Mouse (Mus musculus): ENCODE measurements around the gene Hip1. TPM values are rescaled to one million over a fixed set of nuclear protein-coding genes. Genes with fewer than 3 reads are reported as not detected.
A peak's percentile ranks its signal among the peaks of the same experiment; 100 is the strongest.
"Not testable (repeated sequence)": the region's sequence is repeated elsewhere in the genome, so short reads cannot be mapped to it uniquely, and the experiment has no call there.

The Hip1 gene
- polyA plus RNA-seq, 1 experiment = 18.3 TPM

DNA sequence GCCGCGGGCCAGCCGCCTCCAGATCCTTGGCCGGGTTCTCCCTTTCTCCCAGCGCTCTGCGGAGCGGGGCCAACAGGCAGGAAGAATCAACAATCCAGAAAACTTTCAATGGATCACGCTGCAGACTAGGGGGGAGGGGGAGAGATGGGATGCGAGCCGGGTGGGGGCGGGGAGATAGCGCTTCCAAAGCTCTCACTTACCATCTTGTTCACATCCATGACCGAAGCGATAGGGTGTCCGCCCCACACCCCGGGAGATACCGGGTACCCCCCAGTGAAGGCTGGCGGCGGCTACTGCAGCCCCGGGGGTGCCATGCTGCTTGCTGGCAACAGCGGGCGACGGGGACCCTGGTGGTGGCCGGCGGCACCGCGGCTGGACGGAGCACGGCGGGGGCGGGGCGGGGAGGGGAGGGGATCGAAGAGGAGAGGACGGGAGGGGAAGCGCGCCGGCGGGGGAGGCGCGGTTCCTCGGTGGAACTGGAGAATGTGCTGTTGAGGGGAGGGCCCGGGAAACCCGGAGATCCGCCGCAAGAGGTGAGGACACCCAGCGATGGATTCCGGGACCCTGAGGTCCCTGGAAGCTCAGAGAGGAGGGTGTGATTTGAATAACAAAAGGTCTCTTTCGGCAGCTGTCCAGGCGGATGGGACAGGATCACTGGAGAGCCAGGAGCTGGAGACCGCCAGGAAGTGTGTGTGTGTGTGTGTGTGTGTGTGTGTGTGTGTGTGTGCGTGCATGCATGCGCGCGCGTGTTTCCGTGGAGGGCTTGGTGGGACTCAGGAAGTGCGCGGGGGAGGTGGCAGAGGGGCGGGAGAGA is 55.8 kb downstream of the Hip1 start:
- Histone ChIP-seq H3K4me3 (ENCODE audit: extremely low read depth, insufficient read depth, insufficient read length) (peak overlapping the region; percentile 68), H3K36me3 (ENCODE audit: control insufficient read depth, insufficient read depth, low read length) (no peaks in the 10 kb centered on the region), H3K4me1 (ENCODE audit: control insufficient read depth, insufficient read depth, insufficient read length) (peaks cover 2% of the 10 kb centered on the region; the same call in 1 of the 2 replicates), H3K27ac (ENCODE audit: insufficient read depth, low read length) (peak overlapping the region; percentile 48; the same call in 1 of the 2 replicates), H3K27me3 (ENCODE audit: control insufficient read depth, insufficient read depth, low read length) (peaks cover 7% of the 10 kb centered on the region; the same call in 1 of the 2 replicates)
- peak in 1 of 2 experiments; percentile 66 for DNase-seq (ENCODE audit: low read depth in 1 of 2, low spot score in 2 of 2)
- TF ChIP-seq CTCF (IDR thresholded peaks at IDR 0.05; ENCODE audit: extremely low read depth, insufficient read depth, insufficient read length, insufficient replicate concordance) (peak; percentile 22; the same call in 1 of the 2 replicates), POLR2A (IDR thresholded peaks at IDR 0.05; ENCODE audit: low read depth, low read length) (no peak)
- 3% methylated on average over 43 of the region's 59 CpGs for WGBS

DNA sequence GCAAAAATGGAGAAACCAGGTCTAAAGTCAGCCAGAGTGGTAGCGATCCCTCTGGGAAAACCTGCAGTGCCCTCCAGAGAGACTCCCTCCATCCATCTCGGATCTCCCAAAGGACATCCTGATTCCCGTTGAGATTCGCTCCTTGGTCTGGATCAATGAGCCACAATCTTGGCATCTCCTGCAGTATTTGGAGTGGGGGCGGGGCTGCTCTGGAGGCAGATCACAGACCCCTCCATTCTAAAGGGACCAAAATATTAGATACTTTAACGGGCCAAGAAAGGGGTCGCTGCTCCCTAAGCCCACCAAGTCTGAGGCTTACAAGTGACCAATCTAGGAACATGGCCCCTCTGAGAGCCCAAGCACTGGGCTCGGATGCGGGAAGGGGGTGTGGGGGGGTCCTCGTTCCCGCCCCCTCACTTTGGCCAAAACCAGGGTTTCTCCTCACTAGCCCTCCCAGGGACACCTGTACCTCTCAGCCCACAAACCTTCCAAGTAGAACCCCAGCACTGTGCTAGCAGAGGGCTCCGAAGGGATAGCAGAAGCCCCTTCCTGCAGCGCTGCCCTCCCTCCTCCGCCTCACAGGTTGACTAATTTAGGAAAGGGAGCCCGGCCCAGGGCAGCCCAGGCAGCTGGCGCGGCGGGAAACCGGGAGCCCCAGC is 56.6 kb downstream of the Hip1 start:
- no peak for DNase-seq (ENCODE audit: low read depth in 1 of 2, low spot score in 2 of 2)
- Histone ChIP-seq H3K36me3 (ENCODE audit: control insufficient read depth, insufficient read depth, low read length) (no peaks in the 10 kb centered on the region), H3K27me3 (ENCODE audit: control insufficient read depth, insufficient read depth, low read length) (peaks cover 7% of the 10 kb centered on the region; the same call in 1 of the 2 replicates), H3K4me3 (ENCODE audit: extremely low read depth, insufficient read depth, insufficient read length) (peak overlapping the region; percentile 68; the same call in 1 of the 2 replicates), H3K27ac (ENCODE audit: insufficient read depth, low read length) (peak overlapping the region; percentile 37; the same call in 1 of the 2 replicates), H3K4me1 (ENCODE audit: control insufficient read depth, insufficient read depth, insufficient read length) (peaks cover 2% of the 10 kb centered on the region; the same call in 1 of the 2 replicates)
- TF ChIP-seq POLR2A (IDR thresholded peaks at IDR 0.05; ENCODE audit: low read depth, low read length) (no peak), CTCF (IDR thresholded peaks at IDR 0.05; ENCODE audit: extremely low read depth, insufficient read depth, insufficient read length, insufficient replicate concordance) (no peak)
- WGBS = 26% methylated on average over 19 of the region's 19 CpGs

- TF ChIP-seq POLR2A (IDR thresholded peaks at IDR 0.05; ENCODE audit: low read depth, low read length) (no peak), CTCF (IDR thresholded peaks at IDR 0.05; ENCODE audit: extremely low read depth, insufficient read depth, insufficient read length, insufficient replicate concordance) (no peak)
- H3K36me3 ChIP-seq (ENCODE audit: control insufficient read depth, insufficient read depth, low read length) = no peaks in the 10 kb centered on the region
- H3K27ac ChIP-seq (ENCODE audit: insufficient read depth, low read length) = no peak overlapping the region
- H3K4me3 ChIP-seq (ENCODE audit: extremely low read depth, insufficient read depth, insufficient read length) = no peak overlapping the region
- H3K27me3 ChIP-seq (ENCODE audit: control insufficient read depth, insufficient read depth, low read length) = peaks cover 7% of the 10 kb centered on the region; the same call in 1 of the 2 replicates
- DNase-seq (ENCODE audit: low read depth in 1 of 2, low spot score in 2 of 2) = no peak
- 76% methylated on average over 3 of the region's 3 CpGs for WGBS
- no peaks in the 10 kb centered on the region for H3K4me1 ChIP-seq (ENCODE audit: control insufficient read depth, insufficient read depth, insufficient read length)
Observed at GRCm38 (mm10) chr5:135485289-135485688, 59.6 kb downstream of the Hip1 start.

DNA sequence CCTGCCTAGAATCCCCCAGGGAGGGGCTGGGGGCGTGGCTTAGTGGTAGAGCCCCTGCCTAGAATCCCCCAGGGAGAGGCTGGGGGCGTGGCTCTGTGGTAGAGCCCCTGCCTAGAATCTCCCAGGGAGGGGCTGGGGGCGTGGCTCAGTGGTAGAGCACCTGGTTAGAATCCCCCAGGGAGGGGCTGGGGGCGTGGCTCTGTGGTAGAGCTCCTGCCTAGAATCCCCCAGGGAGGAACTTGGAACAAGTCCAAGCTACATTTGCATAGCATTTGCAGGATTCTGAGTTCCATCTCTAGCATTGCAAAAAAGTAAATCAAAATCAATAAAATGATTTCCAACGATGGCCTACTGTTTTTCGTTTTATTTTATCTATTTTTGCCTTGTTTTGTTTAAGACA is 61.1 kb downstream of the Hip1 start:
- not testable (repeated sequence) for DNase-seq (ENCODE audit: low read depth in 1 of 2, low spot score in 2 of 2); H3K27ac ChIP-seq (ENCODE audit: insufficient read depth, low read length); H3K4me1 ChIP-seq (ENCODE audit: control insufficient read depth, insufficient read depth, insufficient read length); H3K4me3 ChIP-seq (ENCODE audit: extremely low read depth, insufficient read depth, insufficient read length); H3K27me3 ChIP-seq (ENCODE audit: control insufficient read depth, insufficient read depth, low read length); H3K36me3 ChIP-seq (ENCODE audit: control insufficient read depth, insufficient read depth, low read length)
- 61% methylated on average over 6 of the region's 6 CpGs for WGBS

DNA sequence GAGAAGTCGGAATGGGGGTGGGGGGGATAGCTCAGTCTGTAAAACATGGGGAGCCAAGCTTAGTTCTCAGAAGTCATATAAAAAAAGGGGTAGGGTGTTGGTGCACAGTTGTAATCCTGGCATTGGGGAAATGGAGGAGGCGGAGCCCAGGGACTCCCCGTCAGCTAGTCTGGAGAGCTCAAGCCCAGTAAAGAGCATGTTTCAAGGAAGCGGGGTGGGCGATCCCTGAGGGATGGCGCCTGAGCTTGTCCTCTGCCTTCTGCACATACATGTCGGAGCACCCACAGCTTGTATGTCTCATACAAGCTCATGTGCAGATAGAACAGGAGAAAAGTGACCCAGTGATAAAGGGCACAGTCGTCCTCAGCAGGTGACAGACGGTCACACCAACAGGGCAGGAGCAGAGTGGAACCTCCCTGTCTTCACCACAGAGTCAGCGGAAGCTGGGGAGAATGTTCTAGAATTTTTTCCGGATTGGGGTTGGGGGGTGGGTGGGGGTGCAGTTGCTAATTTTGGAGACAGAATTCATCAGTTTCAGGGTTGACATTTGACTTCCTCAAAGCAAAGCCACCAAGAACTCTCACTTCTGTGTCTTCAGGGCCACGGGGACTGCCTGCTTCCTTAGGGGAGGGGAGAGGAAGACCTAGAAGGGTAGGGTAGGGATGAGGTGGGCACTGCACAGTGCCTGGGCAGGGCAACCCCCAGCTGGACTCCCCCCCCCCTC is 65.9 kb downstream of the Hip1 start:
- peak; percentile 54 to 58 for DNase-seq (ENCODE audit: low read depth in 1 of 2, low spot score in 2 of 2)
- Histone ChIP-seq H3K4me1 (ENCODE audit: control insufficient read depth, insufficient read depth, insufficient read length) (peaks cover 14% of the 10 kb centered on the region; the same call in 1 of the 2 replicates), H3K36me3 (ENCODE audit: control insufficient read depth, insufficient read depth, low read length) (no peaks in the 10 kb centered on the region), H3K4me3 (ENCODE audit: extremely low read depth, insufficient read depth, insufficient read length) (peak overlapping the region; percentile 2; the same call in 1 of the 2 replicates), H3K27me3 (ENCODE audit: control insufficient read depth, insufficient read depth, low read length) (no peaks in the 10 kb centered on the region), H3K27ac (ENCODE audit: insufficient read depth, low read length) (peak overlapping the region; percentile 85)
- WGBS = 17% methylated on average over 12 of the region's 12 CpGs
- no peak for TF ChIP-seq POLR2A (IDR thresholded peaks at IDR 0.05; ENCODE audit: low read depth, low read length)
- TF ChIP-seq CTCF (IDR thresholded peaks at IDR 0.05; ENCODE audit: extremely low read depth, insufficient read depth, insufficient read length, insufficient replicate concordance) = no peak

DNA sequence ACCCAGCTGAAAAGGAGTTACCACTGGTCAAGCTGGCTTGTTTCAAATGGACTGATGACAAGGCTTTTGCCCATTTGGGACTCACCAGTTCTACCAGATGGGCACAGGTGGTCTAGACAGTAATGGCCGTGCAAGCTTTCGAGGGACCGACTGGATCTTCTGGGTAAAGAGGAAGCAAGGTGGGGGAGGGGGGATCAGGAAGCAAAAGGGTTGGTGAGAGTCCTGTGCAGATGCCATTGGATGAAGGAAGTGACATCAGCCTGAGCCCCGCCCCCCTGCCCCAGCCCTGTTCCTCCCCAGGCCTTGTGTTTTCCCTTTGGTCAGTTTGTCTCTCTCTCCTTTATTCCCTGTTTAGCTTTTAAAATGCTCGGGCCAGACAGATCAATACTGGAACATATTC is 68.7 kb downstream of the Hip1 start:
- Histone ChIP-seq H3K4me3 (ENCODE audit: extremely low read depth, insufficient read depth, insufficient read length) (no peak overlapping the region), H3K27ac (ENCODE audit: insufficient read depth, low read length) (no peak overlapping the region), H3K4me1 (ENCODE audit: control insufficient read depth, insufficient read depth, insufficient read length) (peaks cover 16% of the 10 kb centered on the region; the same call in 1 of the 2 replicates), H3K36me3 (ENCODE audit: control insufficient read depth, insufficient read depth, low read length) (no peaks in the 10 kb centered on the region), H3K27me3 (ENCODE audit: control insufficient read depth, insufficient read depth, low read length) (no peaks in the 10 kb centered on the region)
- 75% methylated on average over 5 of the region's 5 CpGs for WGBS
- no peak for DNase-seq (ENCODE audit: low read depth in 1 of 2, low spot score in 2 of 2)
- no peak for TF ChIP-seq CTCF (IDR thresholded peaks at IDR 0.05; ENCODE audit: extremely low read depth, insufficient read depth, insufficient read length, insufficient replicate concordance)
- no peak for TF ChIP-seq POLR2A (IDR thresholded peaks at IDR 0.05; ENCODE audit: low read depth, low read length)

Data from spleen, adult 2 months (tissue).